Mouse (Mus musculus) fat pad, adult 2 months (tissue): Measurements from ENCODE around the gene Igsf8.
"Not testable (repeated sequence)": the region's sequence is repeated elsewhere in the genome, so short reads cannot be mapped to it uniquely, and the experiment has no call there.

ENCODE experiments used
- DNase-seq: peaks from one replicate; pipeline ENCODE4 v3.0.0-alpha.2; 2011; ENCODE audit warnings: low read depth, low spot score; ENCODE audit errors: extremely low read depth

The Igsf8 gene

DNA sequence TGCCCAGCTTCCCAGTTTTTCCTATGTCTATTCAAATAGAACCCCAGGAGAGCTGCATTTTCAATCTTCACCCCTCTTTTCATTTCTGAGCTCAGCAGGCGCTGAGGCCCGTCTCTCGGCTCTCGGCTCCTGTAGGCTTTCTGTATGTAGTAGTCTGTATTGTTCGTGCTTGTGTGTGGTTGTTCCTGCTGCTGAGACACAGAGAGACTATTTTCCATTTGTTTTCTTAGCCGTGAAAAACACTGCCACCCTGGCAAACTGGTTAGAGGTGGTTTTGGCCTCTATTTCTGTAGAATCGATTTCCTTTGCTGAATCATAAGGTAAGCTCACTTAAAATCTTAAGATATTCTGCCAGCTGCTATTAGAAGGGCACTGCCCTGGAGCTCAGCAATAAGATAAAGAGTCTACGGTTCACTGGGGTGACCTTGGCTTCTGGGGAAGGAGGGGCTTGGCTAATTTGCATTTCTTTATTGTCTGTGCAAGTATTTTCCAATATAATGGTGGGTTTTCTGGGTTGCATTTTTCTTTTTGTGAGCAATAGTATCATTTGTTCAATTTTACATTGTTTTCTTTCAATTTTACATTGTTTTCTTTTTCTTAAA is at the start of gene Igsf8:
Igsf8 (plus strand) TSS at position 165 of the 602 bp plus-strand sequence.
- no peak for DNase-seq

DNA sequence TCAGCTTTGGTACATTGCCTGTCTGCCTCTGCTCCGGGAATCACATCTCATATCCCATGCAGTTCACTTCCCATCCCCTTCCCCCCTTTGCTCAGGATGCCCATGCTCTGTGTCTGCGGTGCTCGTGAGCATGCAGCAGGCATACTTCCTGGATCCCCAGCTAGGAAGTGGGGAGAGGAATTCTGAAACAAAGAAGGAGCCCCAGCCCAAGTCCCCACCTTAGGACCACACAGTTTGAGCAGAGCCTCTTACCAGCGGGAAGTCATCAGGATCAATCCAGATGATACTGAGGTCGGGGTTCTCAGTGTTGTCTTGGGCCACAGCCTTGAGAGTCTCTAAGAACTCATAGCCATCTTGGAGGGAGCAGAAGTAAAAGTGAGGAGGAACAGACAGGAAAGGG is 48.7 kb upstream of the Igsf8 start:
- DNase-seq: no peak

DNA sequence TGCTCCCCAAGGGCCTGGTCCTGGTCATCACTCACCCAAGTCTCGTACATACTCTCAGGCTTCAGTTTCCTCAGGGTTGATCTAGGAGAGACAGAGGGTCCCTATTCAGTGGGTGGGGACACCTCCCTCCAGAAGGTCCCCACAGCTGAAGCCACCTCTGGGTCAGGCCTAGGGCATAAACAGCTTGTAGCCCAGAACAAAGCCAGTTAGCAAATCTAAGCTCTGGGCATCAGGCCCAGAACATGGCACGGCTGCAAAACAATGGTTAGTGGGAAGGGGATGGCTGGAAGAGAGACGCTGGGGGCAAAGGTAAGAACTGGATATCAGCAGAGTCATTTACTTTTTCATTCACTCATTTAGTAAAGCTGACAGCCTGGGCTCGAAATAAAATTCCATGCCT is 47.7 kb upstream of the Igsf8 start:
- no peak for DNase-seq

DNA sequence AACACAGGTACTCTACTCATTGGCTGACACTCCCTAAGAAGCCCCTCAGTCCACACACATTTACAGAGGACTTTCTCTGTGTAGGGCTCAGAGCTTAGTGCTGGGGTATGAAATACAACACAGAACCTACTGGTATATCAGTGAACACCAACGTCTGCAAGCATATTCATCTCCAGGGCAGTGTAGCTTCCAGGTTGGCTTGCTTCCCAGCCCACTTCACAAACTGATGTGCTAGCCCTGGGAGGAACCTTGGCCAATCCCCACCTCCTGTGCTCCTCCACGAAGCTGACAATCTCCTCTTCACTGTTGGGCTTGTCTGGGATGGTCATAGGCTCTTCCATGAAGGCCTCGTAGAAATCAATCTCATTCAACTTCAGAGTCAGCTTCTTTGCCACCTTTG is 46.7 kb upstream of the Igsf8 start:
- no peak for DNase-seq

DNA sequence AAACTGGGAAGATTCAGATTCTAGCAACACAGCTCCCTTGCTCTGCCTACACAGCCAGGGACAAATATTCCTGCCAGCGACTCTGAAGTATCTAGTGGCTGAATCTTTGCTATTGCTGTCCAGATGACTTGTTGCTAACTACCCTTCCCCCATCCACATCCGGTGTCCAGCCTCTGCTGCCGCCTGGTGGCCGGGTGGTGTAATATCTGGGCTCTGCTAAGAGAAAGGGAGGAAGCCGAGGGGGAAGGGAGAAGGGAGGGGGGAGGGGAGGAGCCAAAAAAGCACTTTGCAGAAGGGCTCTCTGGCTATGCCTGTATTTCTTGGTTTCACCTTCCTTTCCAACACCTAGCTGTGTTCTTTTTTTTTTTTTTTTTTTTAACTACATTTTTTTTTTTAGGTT is 44.3 kb upstream of the Igsf8 start:
- DNase-seq: no peak

DNA sequence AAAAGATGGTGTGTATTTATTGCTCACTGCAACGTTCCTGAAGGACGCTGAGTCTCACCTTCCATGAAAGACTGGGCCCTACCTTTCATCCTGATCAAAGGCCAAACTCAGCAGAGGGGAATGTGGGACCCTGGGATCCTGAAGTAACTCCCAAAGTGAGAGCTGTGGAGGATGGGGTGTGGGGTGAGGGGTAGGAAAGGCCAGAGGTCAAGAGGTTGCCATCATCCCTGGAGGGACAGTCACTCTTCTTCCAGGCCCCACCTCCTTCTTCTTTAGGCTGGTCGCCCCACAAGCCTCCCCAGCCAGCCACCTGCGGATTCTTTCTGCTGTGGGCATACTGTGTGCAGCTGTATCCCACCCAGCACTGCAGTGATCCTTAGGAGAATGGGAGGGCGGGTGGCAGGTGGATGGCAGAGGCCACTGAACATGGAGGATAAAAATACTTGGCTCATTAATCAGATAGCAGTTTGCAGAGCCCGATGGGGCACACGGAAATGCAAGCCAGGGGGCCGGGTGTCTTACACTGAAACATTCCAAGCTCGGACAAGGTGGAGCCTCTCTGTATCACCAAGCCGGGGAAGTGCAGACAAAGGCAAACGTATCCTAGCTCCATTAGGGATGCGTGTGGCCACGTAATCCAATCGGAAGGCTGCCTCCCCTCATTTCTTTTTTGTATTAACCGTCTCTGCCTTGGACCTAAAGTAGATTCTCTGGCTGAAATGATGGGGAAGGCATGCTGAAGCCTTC is 43.1 kb upstream of the Igsf8 start:
- DNase-seq: no peak

DNA sequence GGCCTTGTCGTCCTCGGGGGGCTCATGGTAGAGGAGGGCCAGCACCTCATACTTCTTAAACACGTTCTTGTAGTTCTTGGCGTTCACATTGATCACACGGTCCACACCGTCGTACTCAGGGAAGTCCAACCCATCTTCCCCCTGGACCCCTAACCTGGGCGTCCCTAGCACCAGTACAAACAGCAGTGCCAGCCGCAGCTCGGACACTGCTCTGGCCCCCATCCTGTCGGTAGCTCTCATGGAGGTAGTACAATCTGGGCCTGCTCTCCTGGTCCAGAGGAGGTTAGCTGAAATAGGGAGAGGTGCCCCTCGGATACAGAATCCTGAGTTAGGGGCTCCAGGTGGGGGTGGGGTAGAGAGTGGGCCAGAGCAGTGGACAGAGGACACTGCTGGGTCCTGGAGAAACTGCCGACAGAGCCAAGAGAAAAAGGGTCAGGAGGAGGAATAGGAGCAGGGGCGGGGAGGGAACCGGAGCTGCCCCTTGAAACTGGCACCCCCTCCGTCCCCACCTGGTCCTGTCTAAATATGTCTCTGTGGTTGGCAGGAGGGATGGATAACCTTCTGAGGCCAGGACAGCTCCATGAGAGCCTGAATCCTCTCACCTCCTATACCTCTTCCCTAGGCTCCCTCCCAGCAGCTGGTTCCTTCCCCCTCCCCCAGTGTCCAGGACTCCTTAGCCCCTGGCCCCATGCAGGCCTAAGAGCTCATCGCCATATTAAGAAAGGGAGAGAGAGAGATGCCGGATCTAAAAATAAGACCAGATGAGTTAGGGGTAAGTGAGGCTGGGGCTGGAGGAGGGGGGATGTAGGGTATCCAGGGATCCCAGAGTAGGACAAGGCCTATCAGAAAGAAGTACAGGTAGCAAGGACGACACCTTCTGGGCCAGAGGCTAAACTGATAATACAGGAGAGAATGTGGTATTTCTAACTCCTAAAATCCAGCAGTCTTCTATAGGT is 41.7 kb upstream of the Igsf8 start, which contains the start of gene Casq1:
Casq1 (minus strand) TSS at position 418 of the 956 bp plus-strand sequence.
- no peak for DNase-seq

DNA sequence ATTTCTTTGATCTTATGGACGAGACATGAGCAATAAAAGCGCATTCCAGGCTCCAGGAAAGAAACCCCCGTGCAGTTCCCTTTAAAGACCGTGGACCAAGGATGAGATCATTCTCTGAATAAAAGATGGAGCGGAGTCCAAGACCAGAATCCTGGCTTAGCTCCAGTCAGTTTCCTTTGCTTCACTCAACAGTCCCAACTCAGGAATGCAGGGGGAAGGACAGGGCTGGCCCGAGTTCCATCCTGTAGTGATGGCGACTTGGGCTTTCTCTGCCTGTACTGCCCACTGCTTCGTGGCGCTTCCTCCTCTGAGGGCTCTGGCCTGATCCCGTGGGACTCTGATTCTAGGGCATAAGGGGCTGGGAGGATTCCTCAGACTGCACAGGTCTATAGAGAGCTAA is 41.0 kb upstream of the Igsf8 start:
- DNase-seq: no peak

DNA sequence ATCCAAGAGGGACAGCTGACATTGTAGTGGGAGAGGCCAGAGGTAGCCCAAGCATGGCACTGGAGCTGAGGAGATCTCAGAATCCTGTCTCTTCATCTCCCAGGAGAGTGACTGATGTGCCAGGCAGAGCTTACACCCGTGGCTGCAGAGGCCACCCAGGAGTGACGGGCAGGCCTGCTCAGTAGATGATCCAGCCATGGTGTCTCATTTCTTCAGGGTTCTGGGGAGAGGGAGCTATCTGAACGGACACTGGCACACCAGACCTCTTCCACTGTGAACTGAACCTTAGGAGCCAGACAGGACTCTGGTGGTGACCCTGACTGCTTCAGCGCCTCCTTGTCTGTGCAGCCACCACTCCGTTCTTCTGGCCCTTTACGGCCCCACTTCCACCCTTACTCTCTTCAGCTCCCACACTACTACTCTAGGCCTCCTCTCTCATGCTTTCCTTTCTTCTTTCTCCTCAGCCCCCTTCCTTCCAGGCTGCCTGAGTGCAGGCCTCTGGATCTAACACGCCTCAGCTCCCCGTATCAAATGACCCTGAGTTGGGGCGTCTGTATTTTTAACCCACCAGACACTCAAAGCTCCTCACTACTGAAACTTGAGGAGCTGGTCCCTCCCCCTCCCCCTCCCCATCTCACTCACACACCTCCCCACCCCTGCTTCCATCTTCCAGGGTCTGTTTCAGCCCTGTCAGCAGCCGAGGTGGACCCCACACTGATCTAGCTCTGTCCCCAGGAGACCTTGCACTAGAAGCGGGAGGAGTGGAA is 40.0 kb upstream of the Igsf8 start:
- no peak for DNase-seq

DNA sequence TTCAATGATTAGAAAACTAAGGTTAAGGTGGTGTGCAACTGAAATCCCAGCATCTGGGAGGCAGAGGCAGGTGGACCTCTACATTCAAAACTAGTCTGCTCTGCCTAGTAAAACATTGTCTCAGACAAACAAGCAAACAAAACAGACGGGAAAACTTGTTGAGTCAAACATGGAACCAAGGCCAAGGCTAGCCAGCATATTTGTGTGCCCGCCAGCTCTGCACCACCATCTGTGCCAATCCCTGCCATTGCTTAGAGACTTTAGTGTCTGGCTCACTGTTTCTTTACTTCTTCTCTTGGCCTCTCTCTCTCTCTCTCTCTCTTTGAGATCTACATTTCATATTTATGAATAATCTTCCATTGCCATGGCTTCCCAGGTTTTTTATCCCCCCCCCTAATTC is 33.2 kb upstream of the Igsf8 start:
- DNase-seq: no peak

DNA sequence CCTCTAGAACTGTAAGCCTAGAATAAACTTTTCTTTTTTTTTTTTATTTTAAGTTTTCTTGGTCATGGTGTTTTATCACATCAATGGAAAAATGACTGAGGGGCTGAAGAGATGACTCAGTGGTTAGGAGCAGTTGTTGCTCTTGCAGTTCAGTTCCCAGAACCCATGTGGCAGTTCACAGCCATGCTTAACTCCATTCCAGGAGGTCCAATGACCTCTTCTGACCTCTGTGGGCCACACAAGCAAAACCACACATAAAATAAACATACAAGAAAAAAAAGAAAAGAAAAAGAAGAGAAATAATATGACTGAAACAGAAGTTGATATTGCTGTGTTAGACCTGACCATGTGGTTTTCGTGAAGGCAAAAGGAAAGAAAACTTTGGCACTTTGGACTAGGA is 32.2 kb upstream of the Igsf8 start:
- DNase-seq: no peak

DNA sequence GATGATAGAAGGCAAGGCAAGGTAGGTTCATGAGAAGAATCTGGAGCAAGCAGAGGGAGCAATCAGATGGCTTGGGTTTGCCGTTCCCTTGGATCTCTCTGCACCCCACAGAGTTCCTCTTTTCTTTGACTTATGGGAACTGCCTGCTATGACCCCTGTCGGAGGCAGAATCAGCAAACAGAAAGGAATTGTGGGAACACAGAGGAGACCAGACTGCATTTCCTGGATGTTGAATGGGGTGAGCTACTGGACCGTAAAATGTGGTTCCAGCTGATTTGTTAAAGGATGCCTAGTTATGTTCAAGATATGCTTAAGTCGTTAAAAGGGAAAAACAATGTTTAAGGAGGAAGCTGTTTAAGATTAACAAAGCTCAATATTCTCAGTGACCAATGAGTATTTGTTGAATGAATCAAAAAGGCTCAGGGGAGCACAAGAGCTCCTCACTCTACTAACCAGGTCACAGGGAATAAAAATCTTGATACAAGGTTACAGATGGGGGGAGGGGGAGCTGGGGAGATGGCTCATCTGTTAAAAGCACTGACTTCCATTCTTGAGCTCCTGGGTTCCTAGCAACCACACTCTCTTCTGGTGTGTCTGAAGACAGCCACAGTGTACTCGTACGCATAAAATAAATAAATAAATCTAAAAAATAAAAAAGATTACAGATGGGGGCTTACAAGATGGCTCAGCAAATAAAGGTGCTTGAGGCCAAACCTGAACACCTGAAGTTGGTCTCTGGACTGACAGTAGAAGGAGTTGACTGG is 20.3 kb upstream of the Igsf8 start:
- no peak for DNase-seq

DNA sequence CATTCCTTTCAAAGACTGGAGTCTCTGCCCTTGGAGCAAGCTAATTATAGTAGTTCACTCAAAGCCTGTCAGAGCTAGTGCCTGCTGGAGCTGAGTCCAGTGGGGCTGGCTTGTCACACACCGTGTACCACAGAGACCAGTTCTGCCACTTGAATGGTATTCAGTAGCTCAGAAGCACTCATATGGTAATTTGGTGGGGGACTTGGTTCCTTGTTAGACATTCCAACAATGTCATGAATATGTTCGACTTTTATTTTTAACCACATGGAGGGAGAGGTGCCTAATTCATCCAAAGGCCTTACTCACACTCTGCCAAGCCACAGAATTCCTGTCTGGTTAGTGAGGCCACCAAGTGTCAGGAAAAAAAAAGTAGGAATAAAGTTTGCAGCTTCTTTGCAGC is 19.0 kb upstream of the Igsf8 start:
- DNase-seq: no peak

DNA sequence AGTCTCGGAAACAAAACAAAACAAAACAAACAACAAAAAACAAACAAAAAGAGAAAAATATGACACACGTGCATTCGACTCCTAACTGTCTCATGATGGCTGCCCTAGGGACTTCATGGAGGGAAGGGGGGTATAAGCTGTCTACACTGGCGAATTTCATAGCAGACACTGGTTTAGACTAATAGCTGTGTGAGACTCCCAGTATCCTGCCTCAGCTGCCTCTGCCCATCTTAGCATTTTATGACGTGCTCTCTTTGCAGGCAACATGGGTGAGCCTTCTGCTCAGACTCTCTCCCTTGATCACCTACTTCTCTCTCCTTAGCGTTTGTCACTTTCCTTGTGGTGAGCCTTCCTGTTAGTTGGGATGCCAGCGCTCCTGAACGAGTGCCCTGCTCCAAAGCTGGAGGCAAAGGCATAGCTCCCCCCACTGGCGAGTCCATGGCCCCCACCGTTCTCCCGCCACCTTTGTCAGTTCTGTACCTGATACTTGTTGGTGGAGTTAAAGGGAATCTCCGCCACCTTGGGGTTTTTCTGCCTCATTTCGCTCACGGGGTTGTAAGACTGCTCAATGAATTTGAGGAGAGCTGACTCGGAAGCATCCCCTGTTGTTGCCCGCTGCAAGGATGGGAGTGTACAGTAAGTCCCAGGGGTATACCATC is 17.8 kb upstream of the Igsf8 start:
- DNase-seq: no peak

DNA sequence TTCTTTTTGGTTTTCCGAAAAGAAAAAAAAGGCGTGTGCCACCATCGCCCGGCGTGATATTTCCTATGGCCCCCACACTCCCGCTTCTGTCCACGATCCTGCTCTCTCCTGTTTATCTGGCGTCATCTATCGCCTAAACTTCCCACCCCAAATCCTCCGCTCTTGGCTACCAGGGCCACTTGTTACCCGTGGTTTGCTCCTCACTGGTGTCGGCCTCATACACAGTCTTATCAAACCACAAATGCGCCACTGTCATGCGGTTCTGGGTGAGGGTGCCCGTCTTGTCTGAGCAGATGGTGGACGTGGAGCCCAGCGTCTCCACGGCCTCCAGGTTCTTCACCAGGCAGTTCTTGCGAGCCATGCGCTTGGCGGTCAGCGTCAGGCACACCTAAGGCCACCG is 16.8 kb upstream of the Igsf8 start:
- not testable (repeated sequence) for DNase-seq

DNA sequence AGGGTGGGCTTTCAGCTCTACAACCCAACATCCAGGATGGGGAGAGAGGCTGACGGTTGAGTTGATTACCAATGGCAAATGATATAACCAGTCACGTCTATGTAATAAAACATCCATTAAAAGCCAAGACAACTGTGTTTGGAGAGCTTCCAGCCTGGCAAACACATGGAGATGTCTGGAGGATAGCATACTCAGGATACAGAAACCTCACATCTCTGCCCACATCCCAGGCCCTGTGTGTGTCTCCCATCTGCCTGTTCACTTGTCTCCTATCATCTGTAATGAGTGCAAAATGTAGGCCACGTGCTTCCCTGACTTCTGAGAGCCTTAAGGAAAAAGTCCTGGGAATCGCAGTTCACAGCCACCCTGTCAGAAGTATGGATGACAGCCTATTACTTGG is 14.2 kb upstream of the Igsf8 start:
- DNase-seq: no peak

DNA sequence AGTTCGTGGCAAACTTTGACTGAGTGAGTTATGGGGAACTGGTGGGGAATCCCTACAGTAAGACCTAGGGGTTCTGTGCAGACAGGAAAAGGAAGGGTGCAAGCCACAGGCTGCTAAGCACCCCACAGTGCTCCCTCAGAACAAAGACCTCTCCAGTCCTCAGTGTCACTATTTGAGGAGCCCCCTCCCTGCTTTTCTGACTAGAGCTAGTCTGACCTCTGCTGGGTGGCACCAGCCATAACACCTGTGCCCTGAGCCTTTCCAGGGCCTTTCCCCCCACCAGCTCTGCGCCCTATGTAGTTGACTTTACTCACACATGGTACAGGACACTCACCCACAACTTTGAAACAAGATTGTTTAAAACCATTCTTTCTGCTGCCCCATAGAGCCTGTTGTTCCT is 13.8 kb upstream of the Igsf8 start:
- DNase-seq: no peak

DNA sequence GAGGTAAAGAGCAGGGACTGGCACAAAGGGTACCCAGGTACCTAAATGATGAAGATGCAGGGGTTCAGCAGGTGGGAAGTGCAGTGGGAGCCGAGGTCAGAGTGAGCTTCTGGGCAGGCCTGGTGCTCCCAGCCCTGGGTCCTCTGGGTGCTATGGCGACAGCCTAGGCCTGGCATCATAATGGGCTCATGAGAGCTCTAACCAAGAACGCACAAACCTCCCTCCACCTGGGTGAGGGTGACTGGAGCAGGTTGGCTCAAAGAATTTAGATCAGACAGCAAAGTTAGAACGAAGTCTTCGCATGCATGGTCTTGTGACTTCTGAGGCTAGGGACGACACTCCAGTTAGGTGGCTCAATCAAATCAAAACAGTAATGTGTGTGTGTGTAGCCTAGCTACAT is 3.1 kb upstream of the Igsf8 start, which contains the start of gene Atp1a4:
Atp1a4 (minus strand) TSS at position 101 of the 400 bp plus-strand sequence.
- DNase-seq: no peak

DNA sequence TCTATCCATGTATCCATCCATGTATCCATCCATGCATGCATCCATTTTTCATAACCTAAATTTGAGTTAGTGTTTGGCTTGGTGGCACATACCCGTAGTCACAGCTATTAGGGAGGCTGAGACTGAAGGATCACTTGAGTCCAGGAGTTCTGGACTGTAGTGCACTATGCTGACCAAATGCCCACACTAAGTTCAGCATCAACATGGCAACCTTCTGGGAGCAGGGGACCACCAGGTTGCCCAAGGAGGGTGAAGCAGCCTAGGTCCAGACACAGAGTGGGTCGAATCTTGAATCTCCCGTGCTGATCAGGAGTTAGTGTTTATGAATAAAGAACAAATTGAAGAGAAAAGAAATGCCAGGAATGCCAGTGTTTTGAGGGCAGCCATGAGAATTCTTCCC is 9.8 kb downstream of the Igsf8 start:
- DNase-seq: no peak

DNA sequence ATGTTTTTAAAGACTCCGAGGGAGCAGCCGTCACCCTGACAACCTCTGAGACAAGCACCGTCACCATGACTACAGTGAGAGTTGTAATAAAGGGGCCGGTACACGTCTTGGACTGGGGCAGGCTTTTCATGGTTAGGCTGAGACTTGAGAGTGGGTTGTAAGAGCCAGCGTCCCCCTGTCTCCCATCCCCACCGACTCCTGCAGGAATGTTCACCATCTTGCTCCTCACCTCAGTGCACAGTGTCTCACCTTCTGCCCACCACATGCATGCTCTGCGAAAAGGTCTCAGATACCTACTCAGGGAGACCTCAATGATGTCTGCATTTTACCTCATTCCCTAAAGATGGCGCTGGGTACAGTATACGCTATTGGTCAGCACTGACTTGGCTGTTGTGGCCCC is 10.3 kb downstream of the Igsf8 start:
- DNase-seq: no peak
